Mouse (Mus musculus): ENCODE data around the gene Nop2. TPM values are rescaled to one million over a fixed set of nuclear protein-coding genes. Genes with fewer than 3 reads are reported as not detected.

The Nop2 gene
- polyA plus RNA-seq, 1 experiment = 24.5 TPM

- H3K4me3 ChIP-seq (ENCODE audit: control insufficient read depth, low read depth, low read length) = peak overlapping the region; percentile 90
- TF ChIP-seq CTCF (IDR thresholded peaks at IDR 0.05; ENCODE audit: control insufficient read depth, insufficient read depth, insufficient replicate concordance, low read depth, low read length) = no peak
- H3K27me3 ChIP-seq (ENCODE audit: control insufficient read depth, insufficient read depth, low read length) = no peaks in the 10 kb centered on the region
- H3K4me1 ChIP-seq (ENCODE audit: control insufficient read depth, insufficient read depth, low read length) = peaks cover 23% of the 10 kb centered on the region
- peak overlapping the region; percentile 69 for H3K27ac ChIP-seq (ENCODE audit: control insufficient read depth, insufficient read depth, low read depth, low read length)
- peaks cover 1% of the 10 kb centered on the region for H3K36me3 ChIP-seq (ENCODE audit: control insufficient read depth, insufficient read depth, low read length)
Observed at GRCm38 (mm10) chr6:125146148-125146547, 14.4 kb downstream of the Nop2 start.

- peak overlapping the region; percentile 69 for H3K27ac ChIP-seq (ENCODE audit: control insufficient read depth, insufficient read depth, low read depth, low read length)
- peaks cover 23% of the 10 kb centered on the region for H3K4me1 ChIP-seq (ENCODE audit: control insufficient read depth, insufficient read depth, low read length)
- no peaks in the 10 kb centered on the region for H3K27me3 ChIP-seq (ENCODE audit: control insufficient read depth, insufficient read depth, low read length)
- peaks cover 2% of the 10 kb centered on the region for H3K36me3 ChIP-seq (ENCODE audit: control insufficient read depth, insufficient read depth, low read length)
- no peak for TF ChIP-seq CTCF (IDR thresholded peaks at IDR 0.05; ENCODE audit: control insufficient read depth, insufficient read depth, insufficient replicate concordance, low read depth, low read length)
- H3K4me3 ChIP-seq (ENCODE audit: control insufficient read depth, low read depth, low read length) = peak overlapping the region; percentile 90
Observed at GRCm38 (mm10) chr6:125146797-125147196, 15.1 kb downstream of the Nop2 start.

- H3K4me3 ChIP-seq (ENCODE audit: control insufficient read depth, low read depth, low read length) = peak overlapping the region; percentile 16
- H3K36me3 ChIP-seq (ENCODE audit: control insufficient read depth, insufficient read depth, low read length) = peaks cover 2% of the 10 kb centered on the region
- TF ChIP-seq CTCF (IDR thresholded peaks at IDR 0.05; ENCODE audit: control insufficient read depth, insufficient read depth, insufficient replicate concordance, low read depth, low read length) (no peak), POLR2A (IDR thresholded peaks at IDR 0.05; ENCODE audit: control insufficient read depth, low read depth, low read length) (no peak)
- H3K4me1 ChIP-seq (ENCODE audit: control insufficient read depth, insufficient read depth, low read length) = peaks cover 23% of the 10 kb centered on the region
- H3K27ac ChIP-seq (ENCODE audit: control insufficient read depth, insufficient read depth, low read depth, low read length) = peak overlapping the region; percentile 59; the same call in 1 of the 2 replicates
- no peaks in the 10 kb centered on the region for H3K27me3 ChIP-seq (ENCODE audit: control insufficient read depth, insufficient read depth, low read length)
Observed at GRCm38 (mm10) chr6:125147329-125147728, 15.6 kb downstream of the Nop2 start.

GRCm38 (mm10) chr6:125148251-125148925 is 16.7 kb downstream of the Nop2 start:
- TF ChIP-seq POLR2A (IDR thresholded peaks at IDR 0.05; ENCODE audit: control insufficient read depth, low read depth, low read length) (peak; percentile 45; the same call in 1 of the 2 replicates), CTCF (IDR thresholded peaks at IDR 0.05; ENCODE audit: control insufficient read depth, insufficient read depth, insufficient replicate concordance, low read depth, low read length) (no peak)
- Histone ChIP-seq H3K27ac (ENCODE audit: control insufficient read depth, insufficient read depth, low read depth, low read length) (peak overlapping the region; percentile 88), H3K4me3 (ENCODE audit: control insufficient read depth, low read depth, low read length) (peak overlapping the region; percentile 19), H3K27me3 (ENCODE audit: control insufficient read depth, insufficient read depth, low read length) (no peaks in the 10 kb centered on the region), H3K36me3 (ENCODE audit: control insufficient read depth, insufficient read depth, low read length) (peaks cover 2% of the 10 kb centered on the region), H3K4me1 (ENCODE audit: control insufficient read depth, insufficient read depth, low read length) (peaks cover 23% of the 10 kb centered on the region)

GRCm38 (mm10) chr6:125148926-125149568 is 17.3 kb downstream of the Nop2 start:
- peak overlapping the region; percentile 19; the same call in 1 of the 2 replicates for H3K4me3 ChIP-seq (ENCODE audit: control insufficient read depth, low read depth, low read length)
- H3K27ac ChIP-seq (ENCODE audit: control insufficient read depth, insufficient read depth, low read depth, low read length) = peak overlapping the region; percentile 88
- H3K36me3 ChIP-seq (ENCODE audit: control insufficient read depth, insufficient read depth, low read length) = peaks cover 2% of the 10 kb centered on the region
- no peaks in the 10 kb centered on the region for H3K27me3 ChIP-seq (ENCODE audit: control insufficient read depth, insufficient read depth, low read length)
- no peak for TF ChIP-seq POLR2A (IDR thresholded peaks at IDR 0.05; ENCODE audit: control insufficient read depth, low read depth, low read length)
- TF ChIP-seq CTCF (IDR thresholded peaks at IDR 0.05; ENCODE audit: control insufficient read depth, insufficient read depth, insufficient replicate concordance, low read depth, low read length) = no peak
- H3K4me1 ChIP-seq (ENCODE audit: control insufficient read depth, insufficient read depth, low read length) = peaks cover 22% of the 10 kb centered on the region

GRCm38 (mm10) chr6:125149569-125149950 is 17.9 kb downstream of the Nop2 start:
- H3K4me3 ChIP-seq (ENCODE audit: control insufficient read depth, low read depth, low read length) = no peak overlapping the region
- H3K4me1 ChIP-seq (ENCODE audit: control insufficient read depth, insufficient read depth, low read length) = peaks cover 18% of the 10 kb centered on the region
- H3K36me3 ChIP-seq (ENCODE audit: control insufficient read depth, insufficient read depth, low read length) = peaks cover 2% of the 10 kb centered on the region
- H3K27me3 ChIP-seq (ENCODE audit: control insufficient read depth, insufficient read depth, low read length) = no peaks in the 10 kb centered on the region
- no peak for TF ChIP-seq POLR2A (IDR thresholded peaks at IDR 0.05; ENCODE audit: control insufficient read depth, low read depth, low read length)
- TF ChIP-seq CTCF (IDR thresholded peaks at IDR 0.05; ENCODE audit: control insufficient read depth, insufficient read depth, insufficient replicate concordance, low read depth, low read length) = no peak
- peak overlapping the region; percentile 88; the same call in 1 of the 2 replicates for H3K27ac ChIP-seq (ENCODE audit: control insufficient read depth, insufficient read depth, low read depth, low read length)

- peaks cover 2% of the 10 kb centered on the region for H3K36me3 ChIP-seq (ENCODE audit: control insufficient read depth, insufficient read depth, low read length)
- H3K27ac ChIP-seq (ENCODE audit: control insufficient read depth, insufficient read depth, low read depth, low read length) = no peak overlapping the region
- H3K4me3 ChIP-seq (ENCODE audit: control insufficient read depth, low read depth, low read length) = no peak overlapping the region
- TF ChIP-seq CTCF (IDR thresholded peaks at IDR 0.05; ENCODE audit: control insufficient read depth, insufficient read depth, insufficient replicate concordance, low read depth, low read length) (no peak), POLR2A (IDR thresholded peaks at IDR 0.05; ENCODE audit: control insufficient read depth, low read depth, low read length) (no peak)
- H3K4me1 ChIP-seq (ENCODE audit: control insufficient read depth, insufficient read depth, low read length) = peaks cover 9% of the 10 kb centered on the region
- H3K27me3 ChIP-seq (ENCODE audit: control insufficient read depth, insufficient read depth, low read length) = no peaks in the 10 kb centered on the region
Observed at GRCm38 (mm10) chr6:125152212-125153017, 20.7 kb downstream of the Nop2 start.

Measured in testis, adult 2 months (tissue).